Mouse (Mus musculus) liver, adult 2 months (tissue): ENCODE data around the gene Mrtfa.

Experiments used
- CTCF ChIP-seq: fragments of 200-500 bp; IDR thresholded peaks from 2 replicates; pipeline ENCODE4 v1.5.1; 2011; ENCODE audit warnings: low read depth, low read length, control low read depth
- POLR2A ChIP-seq: fragments of 200-500 bp; IDR thresholded peaks from 2 replicates; pipeline ENCODE4 v1.6.1; 2011; ENCODE audit warnings: low read length, control low read depth; ENCODE audit not compliant: insufficient read depth; ENCODE audit errors: extremely low read depth

- no peak for TF ChIP-seq CTCF
- TF ChIP-seq POLR2A = no peak
Measured at GRCm38 (mm10) chr15:81112589-81112988, 78.0 kb downstream of the Mrtfa start.
